Mouse (Mus musculus) small intestine, adult 2 months (tissue): Measurements from ENCODE around the gene Csmd2.

Experiments used
- CTCF ChIP-seq: fragments of 200-500 bp; IDR thresholded peaks from 2 replicates; pipeline ENCODE4 v1.5.1; 2012; ENCODE audit warnings: low read depth, mild to moderate bottlenecking, control low read depth, inconsistent platforms, low read length, moderate library complexity, mixed read lengths; ENCODE audit not compliant: insufficient replicate concordance, insufficient read length; ENCODE audit errors: extremely low read depth
- POLR2A ChIP-seq: fragments of 200-500 bp; IDR thresholded peaks from 2 replicates; pipeline ENCODE4 v1.6.1; 2012; ENCODE audit warnings: low read depth, mild to moderate bottlenecking, control low read depth, inconsistent platforms, low read length, moderate library complexity

DNA sequence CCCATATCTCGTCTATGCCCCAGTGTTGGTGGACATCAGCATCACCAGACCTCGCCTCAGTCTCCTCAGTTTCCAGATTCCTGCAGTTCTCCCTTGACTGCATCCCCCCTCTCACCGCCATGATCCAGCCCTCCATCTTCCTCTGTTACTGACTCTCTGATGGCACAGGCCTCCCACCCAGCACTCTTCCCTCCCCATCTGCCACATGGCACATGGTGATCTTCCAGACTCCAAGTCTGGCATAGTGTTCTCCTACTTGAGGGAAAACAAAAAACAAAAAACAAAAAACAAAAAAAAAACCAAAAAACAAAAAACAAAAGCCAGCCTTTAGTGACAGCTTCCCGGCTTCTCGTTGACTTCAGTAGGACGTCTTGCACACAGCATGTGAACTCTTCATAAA, 339.8 kb downstream of the Csmd2 start:
- TF ChIP-seq CTCF (no peak), POLR2A (no peak)
